Mouse (Mus musculus): Measurements from ENCODE around the gene Rnf212b.

Gene Rnf212b

DNA sequence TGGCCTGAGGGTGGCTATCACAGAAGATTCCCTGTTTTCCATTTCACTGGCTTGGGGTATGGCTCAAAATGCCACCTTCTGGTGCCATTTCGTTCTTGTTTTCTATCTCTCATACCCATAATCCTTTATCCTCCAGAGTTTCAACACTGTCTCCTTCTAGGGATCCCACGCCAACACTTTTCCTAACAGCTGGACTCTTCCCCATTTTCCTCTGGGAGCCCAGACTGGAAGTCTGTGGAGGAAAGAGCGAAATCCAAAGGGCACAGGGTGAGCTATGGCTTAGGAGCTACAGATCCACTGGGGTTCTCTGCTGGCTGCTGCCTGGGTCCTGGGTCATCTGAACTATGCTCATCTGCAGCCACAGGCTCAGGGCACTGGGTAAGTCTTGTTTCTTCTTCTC, 60.2 kb downstream of the Rnf212b start:
- DNase-seq (ENCODE audit: low spot score in 2 of 2) = no peak

DNA sequence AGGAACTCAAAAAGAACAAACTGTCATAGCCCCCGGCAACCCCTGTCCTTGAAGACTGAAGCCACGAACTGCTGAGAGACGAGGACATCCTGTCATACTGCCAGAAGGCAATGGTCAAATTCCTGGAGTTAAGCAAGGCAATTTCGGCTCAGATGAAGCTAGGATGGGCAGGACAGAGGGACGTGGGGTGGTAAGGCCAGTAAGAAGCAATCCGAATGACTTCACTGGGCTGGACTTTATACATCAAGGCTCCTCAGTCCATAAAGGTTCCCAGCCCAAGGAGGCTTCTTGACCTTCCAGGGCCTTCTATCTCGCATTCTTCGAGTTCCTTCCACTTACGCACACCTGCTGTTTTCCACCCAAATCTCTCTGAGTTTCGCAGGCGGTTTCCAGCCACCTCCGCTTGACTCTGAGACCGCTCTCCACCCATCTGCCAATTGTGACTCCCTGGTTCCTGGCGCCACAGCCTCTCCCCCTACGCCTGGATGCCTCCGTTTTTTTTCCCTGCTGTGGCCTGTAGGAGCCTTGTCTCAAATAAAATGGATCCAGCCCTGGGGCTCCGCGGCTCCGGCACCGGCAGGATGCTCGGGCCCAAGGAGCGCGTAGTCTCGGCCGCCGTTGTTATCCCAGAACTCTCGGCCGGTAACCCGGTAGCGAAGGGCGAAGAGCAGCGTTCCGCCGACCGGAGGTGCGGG, 62.0 kb downstream of the Rnf212b start:
- no peak for DNase-seq (ENCODE audit: low spot score in 2 of 2)

DNA sequence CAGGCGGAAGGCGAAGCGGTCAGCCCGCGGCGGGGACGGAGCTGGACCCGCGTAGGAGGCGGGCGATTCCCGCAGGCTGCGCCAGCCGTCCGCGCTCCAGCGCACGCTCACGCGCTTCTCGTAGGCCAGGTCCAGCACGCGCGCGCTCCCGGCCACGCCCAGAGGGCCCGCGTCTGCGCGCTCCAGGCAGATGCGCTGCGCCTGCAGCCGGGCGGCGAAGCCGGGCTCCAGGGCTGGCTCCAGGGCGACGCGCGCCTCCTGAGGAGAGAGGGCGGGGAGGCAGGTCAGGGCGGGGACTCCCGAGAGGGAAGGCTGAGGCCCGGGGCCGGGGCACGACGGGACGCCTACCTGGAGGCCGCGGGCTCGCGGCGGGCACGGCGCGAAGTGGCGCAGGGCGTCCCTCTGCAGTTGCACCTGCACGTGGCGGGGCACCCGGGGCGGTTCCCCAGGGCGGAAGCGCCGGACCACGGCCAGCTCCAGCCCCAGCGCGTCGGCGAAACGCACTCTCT, 62.7 kb downstream of the Rnf212b start:
- DNase-seq (ENCODE audit: low spot score in 2 of 2) = peak; percentile 83 to 88

DNA sequence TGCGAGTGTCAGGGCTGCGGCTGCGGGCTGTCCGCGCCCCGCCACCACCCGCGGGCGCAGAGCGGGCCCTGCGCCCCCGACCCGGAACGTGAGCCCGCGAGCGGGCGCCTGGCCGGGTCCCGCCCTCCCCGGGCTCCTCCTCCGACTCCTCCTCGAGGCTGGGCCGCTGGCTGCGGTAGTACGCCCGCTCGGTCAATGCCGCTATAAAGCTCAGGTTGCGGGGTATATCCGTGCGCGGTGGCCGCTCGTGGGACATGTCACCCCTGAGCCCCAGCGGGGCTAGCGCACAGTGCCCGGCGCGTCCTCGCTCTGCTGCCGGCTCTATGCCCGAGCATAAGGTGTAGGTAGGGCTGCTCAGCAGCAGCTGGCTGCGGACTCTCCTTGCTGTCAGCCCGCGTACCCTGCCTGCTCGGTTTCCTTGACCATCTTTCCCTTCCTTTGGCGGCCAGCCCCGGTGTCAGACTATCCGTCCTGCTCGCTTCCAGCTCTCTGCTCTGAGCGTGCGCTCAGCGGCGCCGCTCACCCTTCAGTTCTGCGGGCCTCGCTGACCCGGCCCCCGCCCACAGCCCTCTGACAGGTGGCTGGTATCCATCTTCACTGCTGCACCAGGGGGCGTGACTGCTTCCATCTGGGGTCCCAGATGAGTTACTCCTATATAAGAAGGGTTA, 63.2 kb downstream of the Rnf212b start, which contains the start of gene Ppp1r3e:
Gene Ppp1r3e, minus strand, starts transcription at position 503 of the 668 bp plus-strand sequence.
- peak in 1 of 2 experiments; percentile 53 for DNase-seq (ENCODE audit: low spot score in 2 of 2)

DNA sequence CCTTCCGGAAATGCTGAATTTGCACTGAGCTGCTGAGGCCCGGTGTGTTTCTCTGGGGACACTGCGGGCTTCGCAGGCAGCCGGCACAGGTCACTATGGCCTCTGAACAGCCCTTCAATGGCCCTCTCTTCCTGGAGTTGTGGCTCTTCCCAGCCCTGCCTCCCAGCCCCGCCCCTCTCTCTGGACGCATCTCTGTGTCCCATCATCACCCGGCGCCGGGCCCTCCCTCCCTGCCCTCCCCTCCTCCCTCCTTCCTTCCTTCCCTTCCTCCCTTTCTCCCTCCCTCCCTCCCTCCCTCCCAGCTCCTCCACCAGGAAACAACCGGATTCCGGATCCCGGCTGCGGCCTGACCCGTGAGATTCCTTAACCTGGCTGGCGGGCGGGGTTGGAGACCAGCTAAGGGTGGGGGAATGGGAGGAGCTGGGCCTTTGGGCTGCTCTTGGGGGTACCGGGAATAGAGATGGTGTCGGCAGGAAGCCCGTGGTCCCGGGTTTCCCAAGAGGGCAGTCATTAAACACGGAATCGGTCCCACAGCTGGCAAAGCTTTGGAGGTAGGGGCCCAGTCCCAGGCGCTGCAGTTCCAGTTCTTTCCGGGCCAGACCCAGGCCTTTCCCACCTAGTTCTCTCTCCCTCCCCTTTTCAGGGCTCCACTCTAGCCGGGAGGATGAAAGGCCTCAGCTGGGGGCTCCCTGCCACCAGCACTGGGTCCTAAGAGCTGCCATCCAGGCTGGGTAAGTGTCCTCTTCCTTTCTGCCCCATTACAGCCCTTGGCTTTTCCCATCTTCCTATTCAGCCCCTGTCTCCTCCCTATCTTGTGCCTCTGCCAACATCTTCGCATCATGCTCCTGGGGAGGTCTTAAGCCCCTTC, 69.4 kb downstream of the Rnf212b start, which contains the start of the genes Bcl2l2 and Gm20521:
Gene Bcl2l2, plus strand, starts transcription at position 224 of the 868 bp plus-strand sequence.
Gene Gm20521, plus strand, starts transcription at position 288 of the 868 bp plus-strand sequence.
- peak in 1 of 2 experiments; percentile 69 for DNase-seq (ENCODE audit: low spot score in 2 of 2)

DNA sequence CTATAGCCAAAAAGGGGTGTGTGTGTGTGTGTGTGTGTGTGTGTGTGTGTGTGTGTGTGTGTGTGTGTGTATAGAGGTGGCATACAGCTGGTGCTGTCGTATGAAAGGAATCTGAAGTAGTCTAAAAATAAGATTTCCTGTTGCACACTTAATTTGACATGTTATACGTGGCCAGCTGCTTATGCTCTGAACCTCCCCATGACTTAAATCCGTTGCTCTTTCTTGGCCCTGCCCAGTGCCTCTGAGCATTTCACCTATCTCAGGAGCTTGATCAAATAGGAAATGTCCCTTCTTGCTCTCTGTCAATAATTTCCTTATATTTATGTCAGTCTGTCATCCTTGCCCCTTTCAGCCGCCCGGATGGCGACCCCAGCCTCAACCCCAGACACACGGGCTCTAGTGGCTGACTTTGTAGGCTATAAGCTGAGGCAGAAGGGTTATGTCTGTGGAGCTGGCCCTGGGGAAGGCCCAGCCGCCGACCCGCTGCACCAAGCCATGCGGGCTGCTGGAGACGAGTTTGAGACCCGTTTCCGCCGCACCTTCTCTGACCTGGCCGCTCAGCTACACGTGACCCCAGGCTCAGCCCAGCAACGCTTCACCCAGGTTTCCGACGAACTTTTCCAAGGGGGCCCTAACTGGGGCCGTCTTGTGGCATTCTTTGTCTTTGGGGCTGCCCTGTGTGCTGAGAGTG, 70.2 kb downstream of the Rnf212b start:
- no peak for DNase-seq (ENCODE audit: low spot score in 2 of 2)

DNA sequence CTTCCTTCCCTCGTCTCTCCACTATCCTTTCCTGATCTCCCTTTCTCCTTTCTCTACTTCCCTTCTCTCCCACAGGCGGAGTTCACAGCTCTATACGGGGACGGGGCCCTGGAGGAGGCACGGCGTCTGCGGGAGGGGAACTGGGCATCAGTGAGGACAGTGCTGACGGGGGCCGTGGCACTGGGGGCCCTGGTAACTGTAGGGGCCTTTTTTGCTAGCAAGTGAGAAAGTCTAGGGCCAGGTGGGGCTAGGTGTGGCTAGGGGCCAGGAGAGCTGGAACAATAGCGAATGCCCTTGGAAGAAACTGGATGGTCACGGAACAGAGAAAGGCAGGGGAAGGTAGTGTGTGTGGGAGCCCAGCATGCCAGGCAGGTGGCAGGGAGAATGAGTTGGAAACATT, 71.4 kb downstream of the Rnf212b start:
- DNase-seq (ENCODE audit: low spot score in 2 of 2) = no peak

DNA sequence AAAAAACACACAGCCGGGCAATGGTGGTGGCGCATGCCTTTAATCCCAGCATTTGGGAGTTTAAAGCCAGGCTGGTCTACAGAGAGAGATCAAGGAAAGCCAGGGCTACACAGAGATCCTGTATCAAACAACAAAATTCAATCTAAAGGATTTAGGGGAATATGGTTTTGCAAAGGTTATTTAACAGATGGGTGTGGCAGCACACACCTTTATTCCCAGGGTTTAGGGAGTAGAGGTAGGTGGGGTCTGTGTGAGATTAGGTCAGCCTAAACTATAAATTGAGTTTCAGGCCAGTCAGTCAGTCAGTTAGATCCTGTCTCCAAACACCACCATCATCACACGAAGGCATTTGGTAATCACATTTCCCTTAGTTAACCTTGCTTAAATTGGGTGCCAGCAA, 78.3 kb downstream of the Rnf212b start, which contains the start of gene Pabpn1:
Gene Pabpn1, plus strand, starts transcription at position 301 of the 400 bp plus-strand sequence.
- no peak for DNase-seq (ENCODE audit: low spot score in 2 of 2)

DNA sequence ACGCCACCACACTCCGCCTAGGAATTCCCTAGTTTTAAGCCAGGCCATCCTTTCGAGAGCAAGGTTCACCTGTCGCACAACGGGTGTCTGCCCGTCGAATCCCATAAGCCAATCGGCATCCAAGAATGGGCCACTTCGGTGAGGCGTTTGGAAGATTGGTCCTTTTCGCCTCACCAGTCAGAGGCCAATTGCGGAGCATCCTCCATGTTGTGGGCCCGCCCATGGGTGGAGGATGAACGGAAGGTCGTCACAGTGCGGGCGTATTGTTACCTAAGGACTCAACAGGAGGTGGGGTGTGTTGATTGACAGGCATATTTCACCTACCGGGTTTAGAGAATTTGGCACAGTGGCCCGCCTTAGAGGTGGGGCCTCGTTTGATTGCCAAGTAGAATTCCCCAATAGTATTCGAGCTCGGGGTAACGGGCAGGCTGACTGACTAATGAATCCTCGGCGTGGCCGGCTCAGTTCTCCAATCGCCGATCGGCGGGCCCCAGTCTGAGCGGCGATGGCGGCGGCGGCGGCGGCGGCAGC, 79.8 kb downstream of the Rnf212b start:
- DNase-seq (ENCODE audit: low spot score in 2 of 2) = peak; percentile 100

DNA sequence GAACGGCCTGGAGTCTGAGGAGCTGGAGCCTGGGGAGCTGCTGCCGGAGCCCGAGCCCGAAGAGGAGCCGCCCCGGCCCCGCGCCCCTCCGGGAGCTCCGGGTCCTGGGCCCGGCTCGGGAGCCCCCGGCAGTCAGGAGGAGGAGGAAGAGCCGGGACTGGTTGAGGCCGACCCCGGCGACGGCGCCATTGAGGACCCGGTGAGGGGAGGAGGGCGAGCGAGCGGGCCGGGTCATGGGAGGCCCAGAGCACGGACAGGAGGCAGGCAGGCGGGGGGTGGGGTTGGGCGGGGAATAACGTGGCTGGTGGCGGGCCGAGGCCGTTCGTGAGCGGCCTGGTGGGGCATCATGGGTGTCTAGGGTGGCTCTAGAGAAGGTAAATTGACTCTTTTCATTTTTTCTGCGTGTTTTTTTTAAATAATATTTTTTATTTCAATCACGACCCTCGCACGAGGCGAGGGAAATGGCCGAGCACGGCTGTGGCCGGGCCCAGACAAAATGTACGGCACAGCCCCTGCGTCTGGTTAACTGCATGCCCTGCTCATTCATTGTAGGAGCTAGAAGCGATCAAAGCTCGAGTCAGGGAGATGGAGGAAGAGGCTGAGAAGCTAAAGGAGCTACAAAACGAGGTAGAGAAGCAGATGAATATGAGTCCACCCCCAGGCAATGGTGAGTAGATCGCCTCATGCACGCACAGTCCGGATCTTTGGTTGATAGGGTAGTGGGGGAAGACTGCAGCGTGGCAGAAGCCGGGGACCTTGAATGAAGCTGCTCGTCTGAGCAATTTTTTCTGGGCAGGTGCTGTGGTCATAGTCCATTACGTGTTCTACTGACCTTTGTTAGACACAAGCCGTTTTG, 80.6 kb downstream of the Rnf212b start:
- no peak for DNase-seq (ENCODE audit: low spot score in 2 of 2)

DNA sequence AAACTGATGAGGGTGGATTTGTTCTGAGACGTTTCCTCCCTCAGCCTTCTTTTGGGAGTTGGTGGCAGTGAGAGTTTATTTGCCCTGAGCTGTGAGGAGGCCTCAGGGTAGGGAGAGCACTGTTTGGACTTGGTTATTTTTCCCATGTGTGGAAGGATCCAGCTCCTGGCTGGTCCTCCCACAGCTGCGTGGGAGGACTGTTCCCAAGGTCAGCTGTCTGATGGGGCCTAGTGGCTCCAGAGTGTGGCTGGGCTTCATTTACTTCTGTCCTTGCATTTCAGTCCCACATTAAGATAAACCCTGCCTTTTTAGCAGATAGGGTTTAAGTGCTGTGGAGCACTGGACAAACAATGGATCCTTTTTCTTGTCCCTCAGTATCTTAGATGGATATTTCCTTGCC, 83.5 kb downstream of the Rnf212b start:
- DNase-seq (ENCODE audit: low spot score in 2 of 2) = no peak

DNA sequence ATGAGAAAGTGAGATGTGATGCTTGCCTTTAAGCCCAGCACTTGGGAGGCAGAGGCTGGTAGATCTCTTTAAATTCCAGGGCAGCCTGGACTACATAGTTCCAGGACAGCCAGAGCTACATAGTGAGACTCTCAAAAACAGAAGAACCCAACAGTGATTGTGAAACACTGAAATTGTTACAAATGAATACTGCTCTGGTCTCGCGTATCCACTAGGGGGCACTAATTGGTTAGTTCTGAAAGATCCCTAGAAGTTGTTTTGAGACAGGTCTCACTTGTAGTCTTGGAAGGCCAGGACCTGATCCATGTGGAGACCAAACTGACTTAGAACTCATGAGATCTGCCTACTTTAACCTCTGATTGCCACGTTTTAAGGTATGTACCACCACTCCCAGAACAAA, 86.4 kb downstream of the Rnf212b start:
- DNase-seq (ENCODE audit: low spot score in 2 of 2) = peak in 1 of 2 experiments; percentile 89

DNA sequence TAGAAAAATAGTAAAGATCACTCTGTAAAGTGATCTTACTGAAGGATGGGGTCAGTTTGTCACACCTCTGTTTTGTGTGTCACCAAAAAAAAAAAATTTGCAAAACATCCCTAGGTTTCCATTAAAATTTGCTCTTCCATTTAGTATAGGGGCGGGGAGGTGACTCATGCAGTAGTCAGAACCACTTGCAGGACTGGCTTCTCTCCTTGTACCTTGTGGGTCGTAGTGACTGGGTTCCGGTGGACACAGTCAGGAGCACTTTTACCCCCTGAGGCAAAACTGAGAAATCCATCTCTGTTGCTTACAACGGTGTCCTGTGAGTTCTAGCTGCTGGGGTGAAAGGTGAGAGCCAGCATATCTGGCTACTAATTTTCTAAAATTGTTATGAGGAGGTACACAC, 89.7 kb downstream of the Rnf212b start:
- no peak for DNase-seq (ENCODE audit: low spot score in 2 of 2)
